Mouse (Mus musculus): ENCODE results near the gene Nudt17.
"Not testable (repeated sequence)": the region's sequence is repeated elsewhere in the genome, so short reads cannot be mapped to it uniquely, and the experiment has no call there.

Gene Nudt17

GRCm38 (mm10) chr3:96704778-96705177 lies 3.6 kb downstream of the Nudt17 start:
- DNase-seq (ENCODE audit: low spot score in 2 of 2) = peak in 1 of 2 experiments; percentile 30

GRCm38 (mm10) chr3:96701003-96701402 lies 7.4 kb downstream of the Nudt17 start:
- no peak for DNase-seq (ENCODE audit: low spot score in 2 of 2)

- DNase-seq (ENCODE audit: low spot score in 2 of 2) = no peak
These were observed 8.0 kb downstream of the Nudt17 start for GRCm38 (mm10) chr3:96700376-96700775.

GRCm38 (mm10) chr3:96698993-96699690 lies 9.2 kb downstream of the Nudt17 start:
- no peak for DNase-seq (ENCODE audit: low spot score in 2 of 2)

GRCm38 (mm10) chr3:96696766-96697732 lies 11.3 kb downstream of the Nudt17 start:
- peak; percentile 74 to 84 for DNase-seq (ENCODE audit: low spot score in 2 of 2)

- DNase-seq (ENCODE audit: low spot score in 2 of 2) = peak; percentile 46 to 63
These were observed 12.1 kb downstream of the Nudt17 start, which contains the start of gene Pias3 for GRCm38 (mm10) chr3:96696198-96696765. Gene Pias3 (plus strand): TSS chr3:96696384.

- DNase-seq (ENCODE audit: low spot score in 2 of 2) = no peak
These were observed 14.8 kb downstream of the Nudt17 start for GRCm38 (mm10) chr3:96693579-96693978.

GRCm38 (mm10) chr3:96692506-96692905 lies 15.9 kb downstream of the Nudt17 start:
- DNase-seq (ENCODE audit: low spot score in 2 of 2) = peak in 1 of 2 experiments; percentile 36

GRCm38 (mm10) chr3:96690298-96690697 lies 18.1 kb downstream of the Nudt17 start:
- DNase-seq (ENCODE audit: low spot score in 2 of 2) = no peak

GRCm38 (mm10) chr3:96688854-96689253 lies 19.5 kb downstream of the Nudt17 start:
- DNase-seq (ENCODE audit: low spot score in 2 of 2) = no peak

- DNase-seq (ENCODE audit: low spot score in 2 of 2) = not testable (repeated sequence)
These were observed 22.3 kb downstream of the Nudt17 start for GRCm38 (mm10) chr3:96686057-96686456.

- DNase-seq (ENCODE audit: low spot score in 2 of 2) = no peak
These were observed 23.6 kb downstream of the Nudt17 start for GRCm38 (mm10) chr3:96684822-96685156.

GRCm38 (mm10) chr3:96684151-96684821 lies 24.1 kb downstream of the Nudt17 start:
- no peak for DNase-seq (ENCODE audit: low spot score in 2 of 2)

GRCm38 (mm10) chr3:96683496-96683895 lies 24.9 kb downstream of the Nudt17 start:
- no peak for DNase-seq (ENCODE audit: low spot score in 2 of 2)

GRCm38 (mm10) chr3:96680269-96680956 lies 27.9 kb downstream of the Nudt17 start:
- DNase-seq (ENCODE audit: low spot score in 2 of 2) = no peak

- DNase-seq (ENCODE audit: low spot score in 2 of 2) = no peak
These were observed 29.1 kb downstream of the Nudt17 start for GRCm38 (mm10) chr3:96679159-96679674.

- DNase-seq (ENCODE audit: low spot score in 2 of 2) = no peak
These were observed 29.9 kb downstream of the Nudt17 start for GRCm38 (mm10) chr3:96678456-96678855.

- no peak for DNase-seq (ENCODE audit: low spot score in 2 of 2)
These were observed 32.7 kb downstream of the Nudt17 start for GRCm38 (mm10) chr3:96675690-96676089.

GRCm38 (mm10) chr3:96675171-96675570 lies 33.2 kb downstream of the Nudt17 start:
- no peak for DNase-seq (ENCODE audit: low spot score in 2 of 2)

- DNase-seq (ENCODE audit: low spot score in 2 of 2) = no peak
These were observed 33.9 kb downstream of the Nudt17 start for GRCm38 (mm10) chr3:96674442-96674841.

- DNase-seq (ENCODE audit: low spot score in 2 of 2) = no peak
These were observed 34.8 kb downstream of the Nudt17 start for GRCm38 (mm10) chr3:96673514-96673913.
